Mouse (Mus musculus) MEL (cell line): ENCODE measurements at regions not wholly inside any gene's neighbourhood (a gene's known extent, or its start where the extent isn't known, plus 50 kb on each side); places are given as distances from the start of the nearest gene placed in this dataset.
A peak's percentile ranks its signal among the peaks of the same experiment; 100 is the strongest.

Experiments
- DNase-seq: peaks from one replicate; pipeline ENCODE4 v3.0.0; 2011; ENCODE audit warnings: low read depth, low spot score
- H3K27ac ChIP-seq: 2 replicates; pipeline ENCODE4 v1.5.1; 2012; ENCODE audit warnings: low read depth, mild to moderate bottlenecking, control low read depth, low read length, moderate library complexity; ENCODE audit not compliant: control insufficient read depth
- H3K27me3 ChIP-seq, 2 experiments: fragments of 150-350 bp in 1 of 2; sonication (generic) in 1 of 2; 2 replicates each; pipeline ENCODE4 v1.6.1; 2012; ENCODE audit warnings: low read length in 2 of 2, mild to moderate bottlenecking in 2 of 2, improper control_type of control experiment in 1 of 2, moderate library complexity in 1 of 2; ENCODE audit not compliant: insufficient read depth in 2 of 2, control insufficient read depth in 1 of 2
- H3K36me3 ChIP-seq, 2 experiments: 2 replicates each; pipeline ENCODE4 v1.6.1; 2012 to 2014; ENCODE audit warnings: low read length in 2 of 2, improper control_type of control experiment in 1 of 2, inconsistent platforms in 1 of 2, mild to moderate bottlenecking in 1 of 2; ENCODE audit not compliant: insufficient read depth in 2 of 2, control insufficient read depth in 1 of 2
- H3K4me1 ChIP-seq, 2 experiments: fragments of 150-350 bp in 1 of 2; sonication (generic) in 1 of 2; 2 replicates each; pipeline ENCODE4 v1.6.1; 2012; ENCODE audit warnings: low read length in 2 of 2, improper control_type of control experiment in 1 of 2, mild to moderate bottlenecking in 1 of 2; ENCODE audit not compliant: insufficient read depth in 2 of 2, control insufficient read depth in 1 of 2
- H3K4me3 ChIP-seq, 2 experiments: fragments of 150-350 bp in 1 of 2; sonication (generic) in 1 of 2; 2 replicates each; pipeline ENCODE4 v1.5.1; 2012; ENCODE audit warnings: low read depth in 2 of 2, low read length in 2 of 2, mild to moderate bottlenecking in 2 of 2, moderate library complexity in 2 of 2, control low read depth in 1 of 2, improper control_type of control experiment in 1 of 2; ENCODE audit not compliant: control insufficient read depth in 1 of 2, insufficient read depth in 1 of 2
- H3K79me2 ChIP-seq: 2 replicates; pipeline ENCODE4 v1.6.1; 2012; ENCODE audit warnings: mild to moderate bottlenecking, low read length, moderate library complexity; ENCODE audit not compliant: control insufficient read depth, poor library complexity, insufficient read depth
- H3K9ac ChIP-seq: 2 replicates; pipeline ENCODE4 v1.6.1; 2012; ENCODE audit warnings: low read depth, mild to moderate bottlenecking, control low read depth, low read length, moderate library complexity; ENCODE audit not compliant: control insufficient read depth, poor library complexity, severe bottlenecking
- H3K9me3 ChIP-seq: fragments of 150-350 bp; sonication (generic); replicated peaks from 2 replicates; pipeline ENCODE4 v1.6.1; 2012; ENCODE audit warnings: mild to moderate bottlenecking, low read length, improper control_type of control experiment, moderate library complexity; ENCODE audit not compliant: insufficient read depth
- CHD2 ChIP-seq: IDR thresholded peaks from 2 replicates; pipeline ENCODE4 v1.6.1; 2011; ENCODE audit warnings: low read length, improper control_type of control experiment
- E2F4 ChIP-seq: IDR thresholded peaks from 2 replicates; pipeline ENCODE4 v1.6.1; 2011; ENCODE audit warnings: low read depth, low read length, improper control_type of control experiment, borderline replicate concordance
- GATA1 ChIP-seq: IDR thresholded peaks from 2 replicates; pipeline ENCODE4 v1.6.1; 2011; ENCODE audit warnings: low read depth, low read length, improper control_type of control experiment
- HCFC1 ChIP-seq: IDR thresholded peaks from 2 replicates; pipeline ENCODE4 v1.6.1; 2012; ENCODE audit warnings: low read depth, mild to moderate bottlenecking, inconsistent platforms, low read length, improper control_type of control experiment, moderate library complexity
- KAT2A ChIP-seq: conservative IDR thresholded peaks from 2 replicates; pipeline ENCODE4 v1.6.1; 2012; ENCODE audit warnings: low read depth, low read length, improper control_type of control experiment, inconsistent platforms
- MXI1 ChIP-seq: IDR thresholded peaks from 2 replicates; pipeline ENCODE4 v1.6.1; 2011; ENCODE audit warnings: mild to moderate bottlenecking, low read depth, low read length, improper control_type of control experiment
- NELFE ChIP-seq: IDR thresholded peaks from 2 replicates; pipeline ENCODE4 v1.6.1; 2011; ENCODE audit warnings: low read depth, low read length, improper control_type of control experiment
- POLR2A ChIP-seq, 2 experiments: IDR thresholded peaks; 2 replicates each; pipeline ENCODE4 v1.6.1; 2011 to 2012; ENCODE audit warnings: low read length in 2 of 2, mild to moderate bottlenecking in 2 of 2, control low read depth in 1 of 2, improper control_type of control experiment in 1 of 2, low read depth in 1 of 2, moderate library complexity in 1 of 2; ENCODE audit not compliant: control insufficient read depth in 1 of 2, insufficient read depth in 1 of 2, poor library complexity in 1 of 2
- RAD21 ChIP-seq: IDR thresholded peaks from 2 replicates; pipeline ENCODE4 v1.6.1; 2011; ENCODE audit warnings: mild to moderate bottlenecking, low read depth, low read length, improper control_type of control experiment
- RCOR1 ChIP-seq: IDR thresholded peaks from 2 replicates; pipeline ENCODE4 v1.6.1; 2012; ENCODE audit warnings: low read depth, mild to moderate bottlenecking, inconsistent platforms, low read length, improper control_type of control experiment
- SIN3A ChIP-seq: IDR thresholded peaks from 2 replicates; pipeline ENCODE4 v1.6.1; 2012; ENCODE audit warnings: low read length, improper control_type of control experiment, inconsistent platforms
- TAL1 ChIP-seq: IDR thresholded peaks from 2 replicates; pipeline ENCODE4 v1.6.1; 2012; ENCODE audit warnings: mild to moderate bottlenecking, inconsistent platforms, low read length, moderate library complexity, mixed read lengths
- TCF12 ChIP-seq: IDR thresholded peaks from 2 replicates; pipeline ENCODE4 v1.6.1; 2014; ENCODE audit warnings: low read depth, mild to moderate bottlenecking, inconsistent platforms, low read length, improper control_type of control experiment, moderate library complexity
- UBTF ChIP-seq: IDR thresholded peaks from 2 replicates; pipeline ENCODE4 v1.6.1; 2012; ENCODE audit warnings: low read depth, mild to moderate bottlenecking, inconsistent platforms, low read length, improper control_type of control experiment, moderate library complexity, borderline replicate concordance; ENCODE audit not compliant: insufficient read depth
- USF2 ChIP-seq, 2 experiments: IDR thresholded peaks; 2 replicates each; pipeline ENCODE4 v1.6.1; 2011 to 2012; ENCODE audit warnings: improper control_type of control experiment in 2 of 2, low read length in 2 of 2, borderline replicate concordance in 1 of 2, inconsistent platforms in 1 of 2, low read depth in 1 of 2, mild to moderate bottlenecking in 1 of 2; ENCODE audit not compliant: insufficient read depth in 1 of 2
- ZNF384 ChIP-seq: IDR thresholded peaks from 2 replicates; pipeline ENCODE4 v1.6.1; 2012; ENCODE audit warnings: low read depth, mild to moderate bottlenecking, inconsistent platforms, low read length, improper control_type of control experiment

DNA sequence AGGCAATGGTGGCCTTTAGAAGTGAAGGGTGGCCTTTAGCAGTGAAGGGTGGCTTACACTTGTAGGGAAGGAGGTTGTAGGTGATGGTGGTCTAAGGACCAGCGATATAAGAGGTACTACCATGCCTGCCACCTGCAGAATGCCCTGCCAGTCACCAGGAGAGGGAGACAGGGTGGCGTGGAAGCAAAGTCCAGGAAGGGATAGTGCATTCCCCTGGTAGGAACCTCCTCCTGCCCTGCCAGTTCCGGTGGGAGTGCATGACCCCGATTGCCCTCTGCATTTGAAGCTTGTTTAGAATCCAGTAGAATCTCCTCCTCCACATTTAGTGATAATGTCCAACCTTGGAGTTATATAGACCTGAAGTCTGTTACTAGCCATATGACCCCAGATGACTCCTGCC is 127.7 kb upstream of the Id2 start:
- Histone ChIP-seq H3K4me1 (peaks cover 0 to 12% of the 10 kb centered on the region in 2 experiments; a peak in 1 of 4 replicates), H3K9me3 (no peaks in the 10 kb centered on the region), H3K27me3 (no peaks in the 10 kb centered on the region), H3K4me3 (no peak overlapping the region), H3K79me2 (no peaks in the 10 kb centered on the region), H3K27ac (no peak overlapping the region), H3K9ac (no peak overlapping the region), H3K36me3 (no peaks in the 10 kb centered on the region)
- TF ChIP-seq CHD2 (no peak), KAT2A (no peak), HCFC1 (no peak), RCOR1 (no peak), E2F4 (no peak), TCF12 (no peak), MXI1 (no peak), NELFE (no peak), GATA1 (no peak), SIN3A (no peak), TAL1 (no peak), POLR2A (IDR thresholded peaks at IDR 0.05; ENCODE audit: control insufficient read depth in 1 of 2, insufficient read depth in 1 of 2, low read depth in 1 of 2, low read length in 2 of 2, poor library complexity in 1 of 2) (no peak), USF2 (IDR thresholded peaks at IDR 0.05; ENCODE audit: borderline replicate concordance in 1 of 2, insufficient read depth in 1 of 2, low read depth in 1 of 2, low read length in 2 of 2) (no peak)
- DNase-seq: no peak

DNA sequence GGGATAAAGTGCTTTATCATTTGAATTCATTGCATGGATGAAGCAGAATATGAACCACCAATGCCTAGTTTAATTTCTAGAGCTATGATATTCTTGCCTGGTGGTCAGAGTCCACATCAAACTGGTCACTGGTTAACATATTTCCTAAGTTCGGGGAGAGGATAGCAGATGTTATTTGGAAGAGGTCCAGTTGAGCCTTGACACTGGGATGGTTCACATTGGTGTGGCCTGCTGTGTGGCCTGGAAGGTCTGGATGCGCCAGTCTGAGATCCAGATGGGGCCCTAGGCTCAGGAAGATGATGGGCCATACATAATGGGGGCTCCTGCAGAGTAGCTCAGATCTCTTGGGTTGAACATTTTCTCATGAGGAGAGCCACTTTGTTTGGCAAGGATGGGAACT is 127.3 kb upstream of the Id2 start:
- peaks cover 0 to 12% of the 10 kb centered on the region in 2 experiments; a peak in 1 of 4 replicates for H3K4me1 ChIP-seq
- DNase-seq: no peak
- TF ChIP-seq UBTF: no peak
- no peak overlapping the region for H3K27ac ChIP-seq
- no peak overlapping the region for H3K4me3 ChIP-seq
- no peaks in the 10 kb centered on the region for H3K36me3 ChIP-seq
- H3K9me3 ChIP-seq: no peaks in the 10 kb centered on the region
- H3K9ac ChIP-seq: no peak overlapping the region
- H3K27me3 ChIP-seq: no peaks in the 10 kb centered on the region
- no peaks in the 10 kb centered on the region for H3K79me2 ChIP-seq

DNA sequence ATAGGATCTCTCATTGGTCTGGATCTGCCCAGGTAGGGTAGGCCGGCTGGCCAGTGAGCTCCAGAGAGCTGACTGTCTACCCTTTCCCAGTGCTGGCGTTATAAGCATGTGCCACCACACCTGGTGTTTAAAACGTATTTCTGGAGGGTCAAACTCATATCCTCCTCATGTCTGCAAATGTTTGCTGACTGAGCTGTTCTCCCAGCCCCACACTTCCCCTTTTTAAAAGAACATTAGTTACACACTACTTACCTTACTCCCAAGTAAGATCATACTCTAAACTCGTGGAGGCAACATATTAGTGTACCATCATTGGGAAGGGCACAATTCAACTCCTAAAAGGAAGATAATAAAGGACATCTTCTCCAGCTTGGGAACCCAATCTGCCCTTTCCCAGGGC is 126.6 kb upstream of the Id2 start:
- no peak overlapping the region for H3K9ac ChIP-seq
- H3K79me2 ChIP-seq: no peaks in the 10 kb centered on the region
- no peak overlapping the region for H3K4me3 ChIP-seq
- H3K27ac ChIP-seq: no peak overlapping the region
- no peaks in the 10 kb centered on the region for H3K9me3 ChIP-seq
- peak; percentile 47 for DNase-seq
- no peaks in the 10 kb centered on the region for H3K36me3 ChIP-seq
- TF ChIP-seq USF2 (IDR thresholded peaks at IDR 0.05; ENCODE audit: borderline replicate concordance in 1 of 2, insufficient read depth in 1 of 2, low read depth in 1 of 2, low read length in 2 of 2) (no peak), RAD21 (no peak), ZNF384 (no peak)
- H3K4me1 ChIP-seq: 0 out of 4 replicates have a peak, but pooled peaks cover 0 to 9% of the 10 kb centered on the region in 2 experiments
- no peaks in the 10 kb centered on the region for H3K27me3 ChIP-seq
